Mouse (Mus musculus): ENCODE results near the gene Epha2.

- TF ChIP-seq CTCF (IDR thresholded peaks at IDR 0.05; ENCODE audit: extremely low read depth, insufficient read depth, low read length) (no peak), POLR2A (IDR thresholded peaks at IDR 0.05; ENCODE audit: extremely low read depth, insufficient read depth, low read length) (no peak)
Measured at GRCm38 (mm10) chr4:141288152-141288551, 12.9 kb upstream of the Epha2 start.

Measured in cortical plate, adult 2 months (tissue).